Mouse (Mus musculus): Measurements from ENCODE around the gene Klhdc2. TPM values are rescaled to one million over a fixed set of nuclear protein-coding genes. Genes with fewer than 3 reads are reported as not detected.

The Klhdc2 gene
- total RNA-seq (2022): 100 to 1,000 TPM in 3 of 4 experiments, 10 to 100 TPM in 1; 100.0 to 112 (median 105) TPM

DNA sequence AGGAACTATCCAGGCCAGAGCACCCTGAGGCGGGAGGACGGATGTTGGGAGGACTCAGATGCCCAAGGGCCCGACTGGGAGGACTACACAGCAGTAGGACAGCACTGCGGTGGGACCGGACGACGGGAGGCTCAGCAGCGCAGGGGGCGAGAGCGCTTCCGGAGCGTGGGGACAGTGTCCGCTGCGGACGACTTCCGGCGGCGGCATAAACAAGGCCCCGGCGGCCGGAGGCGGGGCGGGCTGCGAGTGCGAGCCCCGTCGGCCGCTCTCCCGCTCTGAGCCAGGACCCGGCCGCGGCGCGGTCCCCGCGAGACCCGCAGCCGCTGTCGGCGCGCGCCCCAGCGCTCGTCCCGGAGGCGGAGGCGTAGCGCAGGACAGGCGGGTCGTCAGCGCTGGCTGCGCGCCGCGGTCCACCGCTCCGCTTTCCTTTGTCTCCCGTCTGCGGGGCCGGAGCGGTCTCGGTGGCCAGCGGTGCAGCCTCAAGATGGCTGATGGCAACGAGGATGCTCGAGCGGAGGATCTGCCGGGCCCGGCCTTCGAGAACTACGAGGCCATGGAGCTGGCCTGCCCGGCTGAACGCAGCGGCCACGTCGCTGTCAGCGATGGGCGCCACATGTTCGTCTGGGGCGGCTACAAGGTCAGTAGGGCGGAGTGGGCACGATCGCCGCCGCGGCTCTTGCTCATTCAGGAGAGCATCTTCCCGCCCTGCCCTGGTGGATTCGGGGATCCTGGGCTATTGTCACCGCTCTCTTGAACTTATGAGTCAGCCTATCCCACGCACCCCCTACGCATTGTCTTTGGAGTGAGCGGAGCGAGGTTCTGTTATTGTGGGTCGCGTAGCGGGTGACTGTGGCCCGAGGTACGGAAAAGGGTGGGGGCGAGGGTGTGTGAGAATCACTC lies at the start of gene Klhdc2:
TSS of gene Klhdc2 (plus strand) at position 171 of the 900 bp plus-strand sequence.
- peak; percentile 77 for DNase-seq (ENCODE audit: low spot score)

GRCm38 (mm10) chr12:69249766-69250165 lies 46.7 kb upstream of the Klhdc2 start:
- no peak for DNase-seq (ENCODE audit: low spot score)

DNA sequence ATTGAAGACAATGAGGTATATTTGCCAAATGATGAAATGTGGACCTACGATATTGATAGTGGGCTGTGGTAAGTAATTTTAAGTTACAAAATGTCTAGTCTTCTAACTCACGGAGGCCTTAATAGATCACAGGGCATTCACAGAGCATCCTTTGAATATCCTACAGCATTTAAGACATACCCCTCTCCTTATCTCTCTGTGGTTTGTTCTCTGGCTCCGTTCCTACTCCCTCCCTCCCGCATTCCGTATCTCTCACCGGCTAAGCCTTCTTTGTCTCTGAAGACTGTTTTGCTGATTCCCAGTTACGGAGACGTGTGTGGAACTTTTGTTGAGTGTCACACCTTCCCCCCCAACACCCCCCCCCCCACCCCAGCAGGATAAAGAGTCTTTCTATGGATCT lies 45.7 kb upstream of the Klhdc2 start:
- DNase-seq (ENCODE audit: low spot score): no peak

- DNase-seq (ENCODE audit: low spot score): no peak
Observed at GRCm38 (mm10) chr12:69253806-69254205, 42.7 kb upstream of the Klhdc2 start.

GRCm38 (mm10) chr12:69257836-69258235 lies 38.6 kb upstream of the Klhdc2 start:
- no peak for DNase-seq (ENCODE audit: low spot score)

GRCm38 (mm10) chr12:69262251-69262650 lies 34.2 kb upstream of the Klhdc2 start:
- no peak for DNase-seq (ENCODE audit: low spot score)

DNA sequence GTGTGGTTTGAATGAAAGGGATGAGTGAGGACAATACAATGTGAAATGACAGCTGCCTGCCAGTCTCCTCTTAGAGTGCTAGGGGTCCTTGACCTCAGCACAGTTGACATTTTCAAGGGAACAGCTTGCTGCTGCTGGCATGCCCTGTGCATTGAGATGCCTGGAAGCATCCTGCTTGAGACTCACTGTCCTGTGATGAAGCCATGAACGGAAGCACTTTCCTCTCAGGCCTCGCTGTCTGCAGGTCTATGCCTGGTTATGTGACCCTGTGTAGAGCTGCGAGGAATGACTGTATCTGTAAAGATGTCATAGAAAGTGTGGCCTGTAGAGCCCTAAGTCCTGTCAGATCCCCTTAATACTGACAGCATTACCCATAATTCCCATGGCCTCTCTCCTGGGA lies 31.4 kb upstream of the Klhdc2 start:
- no peak for DNase-seq (ENCODE audit: low spot score)

GRCm38 (mm10) chr12:69267956-69268632 lies 28.4 kb upstream of the Klhdc2 start:
- no peak for DNase-seq (ENCODE audit: low spot score)

DNA sequence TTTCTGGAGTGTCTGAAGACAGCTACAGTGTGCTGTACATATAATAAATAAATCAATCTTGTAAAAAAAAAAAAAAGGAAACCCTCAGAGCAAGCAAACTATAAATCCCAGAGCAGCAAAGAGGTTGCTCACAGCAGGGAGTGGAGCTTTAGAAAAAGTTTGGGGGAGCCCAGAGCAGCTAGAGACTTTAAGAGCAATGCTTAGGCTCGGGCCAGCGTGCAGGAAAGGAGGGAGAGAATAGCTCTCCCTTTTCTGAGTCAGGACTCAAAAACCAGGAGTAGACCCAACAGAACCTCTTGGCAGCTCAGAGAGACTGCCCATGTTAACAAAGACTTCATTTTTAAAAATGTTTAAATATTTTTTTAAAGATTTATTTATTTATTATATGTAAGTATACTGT lies 27.5 kb upstream of the Klhdc2 start:
- DNase-seq (ENCODE audit: low spot score): no peak

DNA sequence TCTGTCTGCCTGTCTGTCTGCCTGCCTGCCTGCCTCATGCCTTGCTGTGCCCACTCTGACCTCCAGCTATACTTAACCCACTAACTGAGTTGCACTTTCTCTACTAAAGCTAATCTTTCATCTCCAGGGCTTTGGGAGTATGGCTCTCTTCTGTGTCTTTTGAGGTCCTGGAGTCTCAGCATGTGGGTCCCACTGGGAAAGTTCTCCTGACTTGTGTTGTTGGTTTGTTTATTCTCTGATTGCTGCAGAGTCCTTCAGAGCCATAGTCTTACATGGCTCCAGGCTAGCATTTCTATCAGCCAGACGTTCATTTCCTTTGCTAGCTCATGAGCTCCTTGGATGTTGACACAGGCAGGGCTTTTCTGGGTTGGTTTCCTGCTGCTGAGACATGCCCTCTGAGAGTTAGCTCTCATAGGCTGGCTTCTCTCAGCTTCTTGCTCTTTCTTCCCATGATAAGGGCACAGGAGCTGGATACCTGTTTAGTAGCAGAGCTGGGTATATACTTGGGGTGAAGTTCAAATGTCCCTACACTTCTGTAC lies 16.5 kb upstream of the Klhdc2 start:
- DNase-seq (ENCODE audit: low spot score): no peak

- no peak for DNase-seq (ENCODE audit: low spot score)
Observed at GRCm38 (mm10) chr12:69280915-69281314, 15.6 kb upstream of the Klhdc2 start.

GRCm38 (mm10) chr12:69283146-69283545 lies 13.3 kb upstream of the Klhdc2 start:
- no peak for DNase-seq (ENCODE audit: low spot score)

DNA sequence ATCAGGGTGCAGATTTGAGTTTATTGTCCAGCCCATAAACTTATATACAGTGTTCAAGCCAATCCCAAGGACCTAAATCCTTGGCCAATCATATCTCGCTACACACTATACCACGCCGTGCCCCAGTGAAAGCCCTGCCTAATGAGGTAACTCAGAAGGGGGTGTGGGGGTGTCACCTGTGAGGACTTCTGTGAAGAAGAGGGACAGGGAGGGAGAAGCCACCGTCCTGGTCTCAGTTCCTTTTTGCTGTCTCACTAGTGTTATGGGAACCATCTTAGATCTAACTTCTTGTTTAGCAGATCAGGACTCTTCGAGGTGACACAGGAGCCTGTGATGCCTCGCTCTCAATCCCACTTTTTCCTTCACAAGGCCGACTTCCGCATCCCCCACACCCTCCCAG lies 8.9 kb upstream of the Klhdc2 start:
- no peak for DNase-seq (ENCODE audit: low spot score)

GRCm38 (mm10) chr12:69288699-69289098 lies 7.8 kb upstream of the Klhdc2 start:
- DNase-seq (ENCODE audit: low spot score): no peak

DNA sequence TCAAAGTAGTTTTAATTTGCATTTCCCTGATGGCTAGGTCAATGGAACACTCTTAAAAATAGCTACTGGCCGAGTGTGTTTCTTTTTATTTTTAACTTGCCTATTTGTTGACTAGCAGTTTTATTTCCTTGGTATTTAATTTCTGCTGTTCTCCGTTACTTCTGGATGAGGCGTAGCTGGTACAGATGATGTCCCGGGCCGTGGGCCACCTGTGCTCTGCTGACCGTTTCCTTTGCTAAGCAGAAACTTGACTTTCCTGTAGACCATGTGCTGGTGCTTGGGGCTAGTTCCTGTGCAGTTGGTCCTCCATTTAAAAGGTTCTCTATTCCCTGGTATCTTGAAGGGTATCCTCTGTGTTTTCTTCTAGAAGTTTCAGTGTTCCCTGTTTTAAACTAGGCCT lies 4.1 kb upstream of the Klhdc2 start:
- DNase-seq (ENCODE audit: low spot score): no peak

DNA sequence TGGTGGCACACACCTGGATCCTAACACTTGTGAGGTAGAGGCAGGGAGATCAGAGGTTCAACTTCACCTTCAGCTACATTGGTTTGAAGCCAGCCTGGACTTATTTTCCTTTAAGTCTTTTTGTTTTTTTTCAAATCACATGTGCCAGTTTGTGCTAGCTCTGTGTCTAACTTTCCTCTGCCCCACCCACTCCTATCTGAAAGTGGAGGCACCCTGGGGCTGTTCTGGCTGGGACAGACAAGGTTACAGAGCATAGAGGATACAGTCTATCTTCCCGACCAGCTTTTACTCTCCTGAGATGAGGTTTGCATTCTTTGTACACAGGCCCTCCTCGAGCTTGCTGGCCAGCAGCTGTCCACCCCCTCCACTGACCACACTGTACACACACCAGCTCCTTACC lies 2.7 kb upstream of the Klhdc2 start:
- DNase-seq (ENCODE audit: low spot score): no peak

DNA sequence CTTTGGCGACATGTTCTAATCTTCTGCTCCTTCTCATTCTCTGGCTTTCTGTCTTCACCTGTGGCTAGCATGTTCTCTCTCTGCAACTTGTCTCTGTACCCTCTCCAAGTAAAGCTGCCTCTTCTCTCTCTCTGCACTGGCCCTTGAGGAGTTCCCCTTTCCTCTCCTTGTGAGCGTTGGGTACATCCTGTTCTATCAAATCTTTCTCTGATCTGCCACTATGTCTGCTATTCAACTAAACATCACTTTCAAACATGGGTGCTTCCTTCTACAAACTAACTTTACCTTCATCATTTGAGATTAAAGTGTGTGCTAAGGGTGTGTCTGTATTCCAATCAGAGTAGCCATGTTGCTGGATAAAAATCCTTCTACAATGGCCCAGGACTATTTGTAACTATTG lies 1.5 kb upstream of the Klhdc2 start:
- DNase-seq (ENCODE audit: low spot score): no peak

GRCm38 (mm10) chr12:69295651-69296050 lies 830 bp upstream of the Klhdc2 start:
- no peak for DNase-seq (ENCODE audit: low spot score)

DNA sequence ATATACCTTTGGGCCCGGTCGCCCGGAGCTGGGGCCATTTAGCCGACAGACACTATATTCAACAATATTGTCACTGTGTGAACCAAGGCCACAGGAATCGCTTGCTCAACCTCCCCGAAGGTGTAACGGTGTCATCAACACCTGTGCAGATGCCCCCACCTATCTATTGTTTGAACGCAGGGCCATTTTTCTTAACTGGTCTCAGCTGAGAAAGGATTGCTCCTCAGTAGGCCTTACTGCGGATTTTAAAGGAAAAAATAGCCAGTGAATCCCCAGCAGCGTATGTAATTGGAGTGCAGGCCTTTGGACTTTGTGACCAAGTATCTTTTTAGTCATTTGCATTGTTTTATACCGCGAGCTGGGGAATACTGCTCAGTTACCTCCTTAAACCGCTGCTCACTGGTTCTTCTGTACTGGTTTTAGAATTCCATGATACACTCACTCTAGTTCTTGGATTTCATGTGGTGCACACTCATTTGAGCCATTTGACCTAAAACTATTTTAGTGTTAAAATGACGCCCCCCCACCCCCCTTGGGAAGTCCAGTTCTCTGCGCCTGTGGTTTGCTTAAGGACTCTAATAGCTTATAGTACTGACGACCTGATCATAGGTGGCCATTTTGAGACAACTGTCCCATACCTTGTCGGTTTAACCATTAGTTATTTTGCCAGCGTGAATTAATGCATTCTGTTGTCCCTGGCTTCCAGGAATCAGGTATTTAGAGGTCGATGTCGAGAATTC lies 1.1 kb downstream of the Klhdc2 start:
- no peak for DNase-seq (ENCODE audit: low spot score)

- DNase-seq (ENCODE audit: low spot score): no peak
Observed at GRCm38 (mm10) chr12:69298281-69298680, 1.8 kb downstream of the Klhdc2 start.

DNA sequence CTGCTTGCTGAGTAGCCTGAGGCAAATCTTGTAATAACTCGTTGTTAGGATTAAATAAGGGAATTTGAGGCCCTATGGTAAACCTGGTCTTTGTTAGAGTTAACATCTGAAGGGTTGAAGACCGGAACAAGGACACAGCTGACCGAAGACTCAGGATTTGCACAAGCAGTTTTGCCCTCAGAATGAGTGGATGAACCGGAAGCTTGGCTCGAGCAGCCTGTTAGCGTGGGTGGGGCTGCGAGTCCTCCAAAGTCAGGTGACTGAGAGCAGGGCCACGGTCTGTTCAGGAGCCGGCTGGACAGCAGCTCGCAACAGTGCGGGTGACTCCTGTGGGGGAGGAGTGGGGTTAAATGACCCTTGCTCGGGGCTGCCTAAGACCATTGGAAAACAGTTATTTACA lies 2.8 kb downstream of the Klhdc2 start:
- peak; percentile 53 for DNase-seq (ENCODE audit: low spot score)

- DNase-seq (ENCODE audit: low spot score): no peak
Observed at GRCm38 (mm10) chr12:69299831-69300230, 3.4 kb downstream of the Klhdc2 start.

Measured in heart, adult 8-10 months (tissue).